ENCODE assay signal across 9 mouse cellular contexts in genomic region chr6:91718603-91719002, GRCm38 (mm10). TPM values are rescaled to one million over a fixed set of nuclear protein-coding genes. Genes with fewer than 3 reads are reported as not detected.
A peak's percentile ranks its signal among the peaks of the same experiment; 100 is the strongest.
DNase-seq lines count a peak whose midpoint lies in the region; ATAC-seq and TF ChIP-seq lines count a peak whose summit lies in the region.
"Had no signal": no experiment of that assay in that cellular context is flagged by ENCODE, and none has a peak within 500 bp of the region (broad histone marks: within the 10 kb centered on the region; RNA-seq: fewer than 3 reads in every experiment).

No protein-coding gene starts in this region.

- H3K27me3 ChIP-seq in heart, embryonic 16.5 days (ENCODE audit: control insufficient read depth, insufficient read depth, low read length), result no peaks in the 10 kb centered on the region
- no peaks in the 10 kb centered on the region for H3K27me3 ChIP-seq in embryonic facial prominence, embryonic 10.5 days (replicated peaks; ENCODE audit: low read depth, poor library complexity, severe bottlenecking)
- H3K27me3 ChIP-seq in hindbrain, embryonic 13.5 days, result no peaks in the 10 kb centered on the region
- H3K27me3 ChIP-seq in midbrain, embryonic 14.5 days (ENCODE audit: control insufficient read depth, insufficient read depth, low read length), result no peaks in the 10 kb centered on the region
- no peaks in the 10 kb centered on the region for H3K27me3 ChIP-seq in lung, postnatal 0 days (replicated peaks; ENCODE audit: insufficient read depth, low read length)

- DNase-seq in heart, postnatal 14 days, result no peak
- no peak for DNase-seq in embryonic facial prominence, embryonic 10.5 days (ENCODE audit: low spot score)
- DNase-seq in midbrain, embryonic 14.5 days, result no peak
- DNase-seq in lung, postnatal 0 days (ENCODE audit: low spot score), result no peak
- no peak for DNase-seq in urinary bladder, adult 2 months (ENCODE audit: low spot score)
- DNase-seq in thymus, postnatal 25 days, result no peak

- no peak overlapping the region for H3K4me3 ChIP-seq in heart, embryonic 16.5 days (ENCODE audit: low read length)
- no peak overlapping the region for H3K4me3 ChIP-seq in embryonic facial prominence, embryonic 10.5 days
- H3K4me3 ChIP-seq in hindbrain, embryonic 13.5 days, result no peak overlapping the region
- H3K4me3 ChIP-seq in midbrain, embryonic 14.5 days (replicated peaks; ENCODE audit: low read depth, low read length), result no peak overlapping the region
- no peak overlapping the region for H3K4me3 ChIP-seq in lung, postnatal 0 days (ENCODE audit: low read depth, low read length)
- H3K4me3 ChIP-seq: myocyte had no signal

- H3K4me2 ChIP-seq in heart, embryonic 16.5 days (ENCODE audit: low read depth, low read length), result no peak overlapping the region
- no peak overlapping the region for H3K4me2 ChIP-seq in hindbrain, embryonic 13.5 days
- H3K4me2 ChIP-seq in midbrain, embryonic 14.5 days (ENCODE audit: low read length), result no peak overlapping the region
- no peak overlapping the region for H3K4me2 ChIP-seq in lung, postnatal 0 days (replicated peaks; ENCODE audit: low read depth, low read length)

- H3K27ac ChIP-seq in heart, embryonic 16.5 days (ENCODE audit: low read length), result peak overlapping the region; percentile 16; the same call in 1 of the 2 replicates
- peak overlapping the region; percentile 85 for H3K27ac ChIP-seq in embryonic facial prominence, embryonic 10.5 days (replicated peaks)
- peak overlapping the region; percentile 94 for H3K27ac ChIP-seq in hindbrain, embryonic 13.5 days
- H3K27ac ChIP-seq in midbrain, embryonic 14.5 days (replicated peaks; ENCODE audit: low read depth, low read length), result peak overlapping the region; percentile 92
- no peak overlapping the region for H3K27ac ChIP-seq in lung, postnatal 0 days (ENCODE audit: low read length)

- ATAC-seq in heart, embryonic 16.5 days (replicated peaks; ENCODE audit: extremely low read depth, insufficient read depth, low FRiP score), result no peak
- no peak for ATAC-seq in hindbrain, embryonic 13.5 days (ENCODE audit: low FRiP score)
- ATAC-seq in midbrain, embryonic 14.5 days (ENCODE audit: low FRiP score, low TSS enrichment), result no peak
- ATAC-seq in lung, postnatal 0 days, result no peak

- 76% methylated on average over 3 of the region's 3 CpGs for WGBS in heart, embryonic 16.5 days
- WGBS in embryonic facial prominence, embryonic 10.5 days, result 69% methylated on average over 3 of the region's 3 CpGs
- 51% methylated on average over 3 of the region's 3 CpGs for WGBS in hindbrain, embryonic 13.5 days
- 39% methylated on average over 3 of the region's 3 CpGs for WGBS in midbrain, embryonic 14.5 days
- WGBS in lung, postnatal 0 days, result 72% methylated on average over 3 of the region's 3 CpGs

- 0 out of 2 replicates have a peak overlapping the region, but pooled peaks have one; percentile 7 for H3K9ac ChIP-seq in heart, embryonic 16.5 days (ENCODE audit: low read length)
- H3K9ac ChIP-seq in hindbrain, embryonic 13.5 days, result peak overlapping the region; percentile 55
- H3K9ac ChIP-seq in midbrain, embryonic 14.5 days (replicated peaks; ENCODE audit: low read length), result peak overlapping the region; percentile 39; the same call in 1 of the 2 replicates
- no peak overlapping the region for H3K9ac ChIP-seq in lung, postnatal 0 days (replicated peaks; ENCODE audit: low read depth)

- peaks cover 9% of the 10 kb centered on the region for H3K36me3 ChIP-seq in heart, embryonic 16.5 days (ENCODE audit: control insufficient read depth, insufficient read depth)
- peaks cover 39% of the 10 kb centered on the region for H3K36me3 ChIP-seq in embryonic facial prominence, embryonic 10.5 days (replicated peaks)
- H3K36me3 ChIP-seq in hindbrain, embryonic 13.5 days, result peaks cover 20% of the 10 kb centered on the region
- H3K36me3 ChIP-seq in midbrain, embryonic 14.5 days (ENCODE audit: control insufficient read depth, insufficient read depth, low read length), result peaks cover 18% of the 10 kb centered on the region
- peaks cover 8% of the 10 kb centered on the region; the same call in 1 of the 2 replicates for H3K36me3 ChIP-seq in lung, postnatal 0 days (ENCODE audit: insufficient read depth, low read length)

- H3K9me3 ChIP-seq in heart, embryonic 16.5 days (replicated peaks; ENCODE audit: control insufficient read depth, low read length), result no peaks in the 10 kb centered on the region
- H3K9me3 ChIP-seq in embryonic facial prominence, embryonic 10.5 days, result no peaks in the 10 kb centered on the region
- no peaks in the 10 kb centered on the region for H3K9me3 ChIP-seq in hindbrain, embryonic 13.5 days
- H3K9me3 ChIP-seq in midbrain, embryonic 14.5 days (ENCODE audit: control insufficient read depth, low read length), result no peaks in the 10 kb centered on the region
- no peaks in the 10 kb centered on the region for H3K9me3 ChIP-seq in lung, postnatal 0 days (ENCODE audit: low read length)

- H3K4me1 ChIP-seq in heart, embryonic 16.5 days (ENCODE audit: control insufficient read depth, insufficient read depth, low read length), result peaks cover 27% of the 10 kb centered on the region
- peaks cover 51% of the 10 kb centered on the region for H3K4me1 ChIP-seq in embryonic facial prominence, embryonic 10.5 days
- peaks cover 63% of the 10 kb centered on the region for H3K4me1 ChIP-seq in hindbrain, embryonic 13.5 days (replicated peaks)
- peaks cover 43% of the 10 kb centered on the region for H3K4me1 ChIP-seq in midbrain, embryonic 14.5 days (ENCODE audit: control insufficient read depth, insufficient read depth, low read length)
- 0 out of 2 replicates have a peak, but pooled peaks cover 4% of the 10 kb centered on the region for H3K4me1 ChIP-seq in lung, postnatal 0 days (ENCODE audit: insufficient read depth, low read depth, low read length)

- intact Hi-C loops in heart, postnatal 14 days (cut with DNase I), result no loop called here

- TF ChIP-seq EP300 in lung, postnatal 0 days (IDR thresholded peaks at IDR 0.05), result no peak

- no peak for TF ChIP-seq CTCF in lung, postnatal 0 days (IDR thresholded peaks at IDR 0.05)

RNA-seq across cellular contexts. Expression of gene Slc6a6, which starts 34.8 kb away (rescaled TPM):
- 59.1 and 74.8 TPM in 2 replicates for polyA plus RNA-seq in heart, embryonic 16.5 days (2015; fragmentation: Nextera tagmentation; extraction: Ambion mirVana)
- 100 to 1,000 TPM; 117 to 145 TPM for total RNA-seq in heart, postnatal 14 days (2021)
- 55.5 and 59.2 TPM in 2 replicates for polyA plus RNA-seq in embryonic facial prominence, embryonic 10.5 days (2016; fragmentation: Nextera tagmentation; extraction: Ambion mirVana)
- polyA plus RNA-seq in hindbrain, embryonic 13.5 days (2015; fragmentation: Nextera tagmentation; extraction: Ambion mirVana), result 91.0 and 98.3 TPM in 2 replicates
- 94.1 and 94.3 TPM in 2 replicates for polyA plus RNA-seq in midbrain, embryonic 14.5 days (2014; fragmentation: Nextera tagmentation; extraction: Ambion mirVana)
- 92.6 and 119 TPM in 2 replicates for polyA plus RNA-seq in lung, postnatal 0 days (2015; fragmentation: Nextera tagmentation; extraction: Ambion mirVana)
- polyA plus RNA-seq in urinary bladder, adult 2 months (2012; rRNA removed), result 55.0 and 73.2 TPM in 2 replicates
